Mouse (Mus musculus): ENCODE data around the gene Naaladl2. TPM values are rescaled to one million over a fixed set of nuclear protein-coding genes. Genes with fewer than 3 reads are reported as not detected.

Naaladl2 gene
- total RNA-seq, 1 experiment, result under 0.01 TPM

DNA sequence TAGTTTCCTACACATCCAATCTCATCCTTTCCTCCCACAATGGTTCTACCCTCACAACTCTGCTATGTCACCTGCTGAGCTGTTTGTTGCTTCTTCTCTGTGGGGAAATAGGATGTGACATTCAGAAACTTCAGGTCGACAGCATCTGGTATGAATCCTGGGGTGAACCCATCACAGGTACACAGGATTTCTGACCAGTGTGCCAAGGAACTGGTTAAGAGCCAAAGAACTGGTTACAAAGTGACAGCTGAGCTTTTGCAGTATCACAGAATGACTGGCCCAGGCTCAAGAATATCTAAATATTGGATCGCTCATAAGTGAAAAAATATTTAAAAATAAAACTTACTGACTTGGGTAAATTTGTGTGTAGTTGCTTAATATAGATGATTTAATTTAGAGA, 548.6 kb downstream of the Naaladl2 start:
- DNase-seq (ENCODE audit: low read depth, low spot score), result no peak
- no peaks in the 10 kb centered on the region for H3K4me1 ChIP-seq (ENCODE audit: control insufficient read depth in 2 of 2, insufficient read depth in 2 of 2, low read length in 2 of 2, poor library complexity in 1 of 2)
- in situ Hi-C loops (cut with MboI; ENCODE audit: low sequenced_read_pairs in 2 of 2, unreplicated experiment in 2 of 2), result no loop called here
- H3K27ac ChIP-seq (ENCODE audit: insufficient read depth, low read depth, low read length, poor library complexity, severe bottlenecking), result no peak overlapping the region
- H3K9ac ChIP-seq (ENCODE audit: insufficient read depth, low read depth, low read length, poor library complexity, severe bottlenecking), result no peak overlapping the region
- H3K4me3 ChIP-seq (ENCODE audit: insufficient read depth in 1 of 2, low read depth in 1 of 2, low read length in 2 of 2, poor library complexity in 1 of 2, severe bottlenecking in 1 of 2), result no peak overlapping the region
- TF ChIP-seq ZNF384 (IDR thresholded peaks at IDR 0.05; ENCODE audit: low read depth, low read length) (no peak), MAFK (IDR thresholded peaks at IDR 0.05; ENCODE audit: insufficient read depth, low read depth, low read length) (no peak), CHD2 (IDR thresholded peaks at IDR 0.05; ENCODE audit: low read depth, low read length) (no peak), ZC3H11A (IDR thresholded peaks at IDR 0.05; ENCODE audit: borderline replicate concordance, low read depth, low read length) (no peak), HCFC1 (IDR thresholded peaks at IDR 0.05; ENCODE audit: borderline replicate concordance, insufficient read depth, low read length) (no peak)
- H3K9me3 ChIP-seq (ENCODE audit: control insufficient read depth, insufficient read depth, low read depth, low read length), result no peaks in the 10 kb centered on the region
- no peaks in the 10 kb centered on the region for H3K36me3 ChIP-seq (ENCODE audit: control insufficient read depth, insufficient read depth, low read length, poor library complexity, severe bottlenecking)

- no peak for DNase-seq (ENCODE audit: low read depth, low spot score)
- no peaks in the 10 kb centered on the region for H3K9me3 ChIP-seq (ENCODE audit: control insufficient read depth, insufficient read depth, low read depth, low read length)
- TF ChIP-seq HCFC1 (IDR thresholded peaks at IDR 0.05; ENCODE audit: borderline replicate concordance, insufficient read depth, low read length) (no peak), CHD2 (IDR thresholded peaks at IDR 0.05; ENCODE audit: low read depth, low read length) (no peak), MAFK (IDR thresholded peaks at IDR 0.05; ENCODE audit: insufficient read depth, low read depth, low read length) (no peak), ZC3H11A (IDR thresholded peaks at IDR 0.05; ENCODE audit: borderline replicate concordance, low read depth, low read length) (no peak), ZNF384 (IDR thresholded peaks at IDR 0.05; ENCODE audit: low read depth, low read length) (no peak)
Observed at GRCm38 (mm10) chr3:24556617-24557016, 587.4 kb downstream of the Naaladl2 start.

DNA sequence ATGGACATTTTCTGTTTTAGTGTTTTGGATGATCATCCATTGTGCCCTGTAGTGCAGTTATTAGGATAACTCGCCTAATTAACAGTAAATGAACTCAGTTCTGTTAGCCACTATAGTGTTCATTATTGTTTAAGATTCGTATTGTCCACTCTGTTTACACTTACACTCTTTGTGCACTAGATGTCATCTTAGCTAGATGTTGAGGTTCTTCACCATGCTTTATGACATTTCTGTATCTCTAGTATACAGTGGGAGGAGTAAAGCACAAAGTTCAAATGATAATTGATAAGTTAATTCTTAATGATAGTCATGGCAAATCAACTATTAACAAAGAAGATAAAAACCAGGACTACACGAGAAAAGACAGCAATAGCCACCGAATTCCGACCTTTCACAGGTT, 590.4 kb downstream of the Naaladl2 start:
- no peak for DNase-seq (ENCODE audit: low read depth, low spot score)
- Histone ChIP-seq H3K9ac (ENCODE audit: insufficient read depth, low read depth, low read length, poor library complexity, severe bottlenecking) (no peak overlapping the region), H3K36me3 (ENCODE audit: control insufficient read depth, insufficient read depth, low read length, poor library complexity, severe bottlenecking) (no peaks in the 10 kb centered on the region), H3K4me3 (ENCODE audit: insufficient read depth in 1 of 2, low read depth in 1 of 2, low read length in 2 of 2, poor library complexity in 1 of 2, severe bottlenecking in 1 of 2) (no peak overlapping the region), H3K27ac (ENCODE audit: insufficient read depth, low read depth, low read length, poor library complexity, severe bottlenecking) (no peak overlapping the region), H3K4me1 (ENCODE audit: control insufficient read depth in 2 of 2, insufficient read depth in 2 of 2, low read length in 2 of 2, poor library complexity in 1 of 2) (no peaks in the 10 kb centered on the region), H3K9me3 (ENCODE audit: control insufficient read depth, insufficient read depth, low read depth, low read length) (no peaks in the 10 kb centered on the region)
- in situ Hi-C loops (cut with MboI; ENCODE audit: low sequenced_read_pairs in 2 of 2, unreplicated experiment in 2 of 2), result no loop called here
- TF ChIP-seq ZC3H11A (IDR thresholded peaks at IDR 0.05; ENCODE audit: borderline replicate concordance, low read depth, low read length), result no peak
- no peak for TF ChIP-seq ZNF384 (IDR thresholded peaks at IDR 0.05; ENCODE audit: low read depth, low read length)
- no peak for TF ChIP-seq CHD2 (IDR thresholded peaks at IDR 0.05; ENCODE audit: low read depth, low read length)
- TF ChIP-seq HCFC1 (IDR thresholded peaks at IDR 0.05; ENCODE audit: borderline replicate concordance, insufficient read depth, low read length), result no peak
- no peak for TF ChIP-seq MAFK (IDR thresholded peaks at IDR 0.05; ENCODE audit: insufficient read depth, low read depth, low read length)

More at GRCm38 (mm10) chr3:24556617-24557016, 587.4 kb downstream of the Naaladl2 start:
- in situ Hi-C loops (cut with MboI; ENCODE audit: low sequenced_read_pairs in 2 of 2, unreplicated experiment in 2 of 2), result no loop called here
- Histone ChIP-seq H3K27ac (ENCODE audit: insufficient read depth, low read depth, low read length, poor library complexity, severe bottlenecking) (no peak overlapping the region), H3K9ac (ENCODE audit: insufficient read depth, low read depth, low read length, poor library complexity, severe bottlenecking) (no peak overlapping the region), H3K4me1 (ENCODE audit: control insufficient read depth in 2 of 2, insufficient read depth in 2 of 2, low read length in 2 of 2, poor library complexity in 1 of 2) (no peaks in the 10 kb centered on the region), H3K4me3 (ENCODE audit: insufficient read depth in 1 of 2, low read depth in 1 of 2, low read length in 2 of 2, poor library complexity in 1 of 2, severe bottlenecking in 1 of 2) (no peak overlapping the region), H3K36me3 (ENCODE audit: control insufficient read depth, insufficient read depth, low read length, poor library complexity, severe bottlenecking) (no peaks in the 10 kb centered on the region)

DNA sequence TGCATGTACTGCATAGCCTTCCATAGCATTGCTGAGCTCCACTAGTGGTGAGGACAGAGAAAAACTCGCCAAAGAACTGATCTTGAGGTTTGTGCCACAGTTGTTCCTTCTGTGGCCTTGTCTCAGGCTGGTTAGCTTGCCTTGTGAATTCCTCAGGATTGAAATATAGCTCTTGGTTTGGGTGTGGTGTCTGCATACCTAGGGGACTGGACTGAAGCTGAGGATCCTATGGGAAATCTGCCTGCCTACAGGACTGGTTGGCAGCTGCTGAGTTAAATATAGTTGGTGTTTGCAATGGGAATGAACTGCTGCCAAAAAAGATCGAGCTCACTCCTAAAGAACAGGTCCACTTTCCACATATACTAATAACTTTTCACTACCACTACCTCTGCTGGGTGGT, 591.4 kb downstream of the Naaladl2 start:
- DNase-seq (ENCODE audit: low read depth, low spot score), result no peak
- Histone ChIP-seq H3K27ac (ENCODE audit: insufficient read depth, low read depth, low read length, poor library complexity, severe bottlenecking) (no peak overlapping the region), H3K36me3 (ENCODE audit: control insufficient read depth, insufficient read depth, low read length, poor library complexity, severe bottlenecking) (no peaks in the 10 kb centered on the region)

More for the DNA sequence above, 591.4 kb downstream of the Naaladl2 start:
- TF ChIP-seq HCFC1 (IDR thresholded peaks at IDR 0.05; ENCODE audit: borderline replicate concordance, insufficient read depth, low read length) (no peak), ZC3H11A (IDR thresholded peaks at IDR 0.05; ENCODE audit: borderline replicate concordance, low read depth, low read length) (no peak), CHD2 (IDR thresholded peaks at IDR 0.05; ENCODE audit: low read depth, low read length) (no peak), MAFK (IDR thresholded peaks at IDR 0.05; ENCODE audit: insufficient read depth, low read depth, low read length) (no peak), ZNF384 (IDR thresholded peaks at IDR 0.05; ENCODE audit: low read depth, low read length) (no peak)
- H3K9ac ChIP-seq (ENCODE audit: insufficient read depth, low read depth, low read length, poor library complexity, severe bottlenecking), result no peak overlapping the region
- in situ Hi-C loops (cut with MboI; ENCODE audit: low sequenced_read_pairs in 2 of 2, unreplicated experiment in 2 of 2), result no loop called here
- H3K9me3 ChIP-seq (ENCODE audit: control insufficient read depth, insufficient read depth, low read depth, low read length), result no peaks in the 10 kb centered on the region
- no peak overlapping the region for H3K4me3 ChIP-seq (ENCODE audit: insufficient read depth in 1 of 2, low read depth in 1 of 2, low read length in 2 of 2, poor library complexity in 1 of 2, severe bottlenecking in 1 of 2)
- no peaks in the 10 kb centered on the region for H3K4me1 ChIP-seq (ENCODE audit: control insufficient read depth in 2 of 2, insufficient read depth in 2 of 2, low read length in 2 of 2, poor library complexity in 1 of 2)
